Mouse (Mus musculus): Measurements from ENCODE around the gene Vsnl1. TPM values are rescaled to one million over a fixed set of nuclear protein-coding genes. Genes with fewer than 3 reads are reported as not detected.

The Vsnl1 gene
- polyA plus RNA-seq, 1 experiment from 2014 or later, result 12.8 TPM

DNA sequence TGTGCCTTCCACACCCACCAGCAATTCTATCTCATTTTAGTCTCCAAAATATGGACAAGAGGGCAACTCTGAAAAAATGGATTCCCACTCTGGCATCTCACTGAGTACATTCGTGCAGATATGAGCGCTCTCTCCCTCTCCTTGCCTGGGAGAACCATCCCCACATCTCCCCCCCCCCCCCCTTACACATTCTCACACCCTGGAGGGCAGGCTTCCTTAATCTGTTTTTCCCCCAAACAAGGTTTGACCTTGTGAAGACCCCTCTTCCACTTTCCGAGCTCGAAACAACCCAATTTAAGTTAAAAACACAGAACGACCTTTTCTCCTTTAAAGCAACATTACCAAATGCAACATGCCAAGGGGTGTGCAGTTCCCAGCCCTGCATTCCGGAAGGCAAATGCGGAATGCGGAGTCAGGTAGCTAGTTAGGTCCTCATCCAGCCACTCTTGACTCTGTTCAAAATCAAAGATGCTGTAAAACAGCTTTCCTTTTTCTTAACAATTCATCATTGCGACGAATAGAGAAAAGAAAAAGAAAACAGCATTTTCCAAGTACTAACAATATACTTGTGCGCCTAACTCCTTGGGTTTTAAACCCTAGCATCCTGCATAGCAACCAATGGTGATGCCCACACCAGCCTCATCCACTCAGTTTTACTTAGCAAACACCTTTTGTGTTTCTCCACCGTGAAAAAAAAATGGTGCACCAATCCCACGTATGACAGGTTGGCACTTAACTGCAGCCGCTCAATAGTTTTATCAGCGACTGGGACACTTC lies 979 bp downstream of the Vsnl1 start:
- H3K36me3 ChIP-seq (ENCODE audit: control insufficient read depth, insufficient read depth, low read length), result no peaks in the 10 kb centered on the region
- peaks cover 5% of the 10 kb centered on the region; the same call in 1 of the 2 replicates for H3K4me1 ChIP-seq (ENCODE audit: control insufficient read depth, insufficient read depth, low read length)
- H3K9ac ChIP-seq (ENCODE audit: low read length), result peak overlapping the region; percentile 59
- no peak for ATAC-seq
- peak overlapping the region; percentile 87 for H3K4me2 ChIP-seq (ENCODE audit: low read length)
- no peaks in the 10 kb centered on the region for H3K27me3 ChIP-seq (replicated peaks; ENCODE audit: control insufficient read depth, insufficient read depth, low read length)
- 9% methylated on average over 15 of the region's 15 CpGs for WGBS
- no peak overlapping the region for H3K27ac ChIP-seq (ENCODE audit: low read depth, low read length)
- H3K9me3 ChIP-seq (replicated peaks; ENCODE audit: control insufficient read depth, low read length), result no peaks in the 10 kb centered on the region
- H3K4me3 ChIP-seq (ENCODE audit: low read depth, low read length), result peak overlapping the region; percentile 40
- peak; percentile 24 for DNase-seq (ENCODE audit: low spot score)

DNA sequence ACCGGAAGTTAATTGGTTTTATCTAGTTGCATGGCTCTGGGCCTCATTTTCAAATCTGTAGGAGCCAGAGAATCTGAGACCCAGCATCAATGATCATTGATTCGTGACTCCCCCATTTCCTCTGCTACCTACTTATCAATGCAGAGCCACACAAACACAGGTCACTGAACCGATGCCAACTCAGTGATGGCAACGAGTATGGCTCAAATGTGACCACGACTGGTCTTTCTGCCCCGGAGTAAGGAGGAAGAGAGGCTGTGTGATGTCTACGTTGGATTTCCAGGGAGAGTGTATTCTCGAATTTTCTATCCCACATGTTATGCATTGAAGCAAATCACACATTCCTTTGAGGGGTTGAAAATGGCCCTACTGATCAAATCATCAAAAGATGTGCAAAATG lies 2.0 kb downstream of the Vsnl1 start:
- Histone ChIP-seq H3K4me3 (ENCODE audit: low read depth, low read length) (no peak overlapping the region), H3K4me1 (ENCODE audit: control insufficient read depth, insufficient read depth, low read length) (peaks cover 5% of the 10 kb centered on the region; the same call in 1 of the 2 replicates), H3K9me3 (replicated peaks; ENCODE audit: control insufficient read depth, low read length) (no peaks in the 10 kb centered on the region), H3K27me3 (replicated peaks; ENCODE audit: control insufficient read depth, insufficient read depth, low read length) (no peaks in the 10 kb centered on the region), H3K4me2 (ENCODE audit: low read length) (no peak overlapping the region), H3K36me3 (ENCODE audit: control insufficient read depth, insufficient read depth, low read length) (no peaks in the 10 kb centered on the region), H3K27ac (ENCODE audit: low read depth, low read length) (no peak overlapping the region), H3K9ac (ENCODE audit: low read length) (no peak overlapping the region)
- no peak for DNase-seq (ENCODE audit: low spot score)
- no peak for ATAC-seq
- WGBS, result 82% methylated on average over 8 of the region's 8 CpGs

- H3K9me3 ChIP-seq (replicated peaks; ENCODE audit: control insufficient read depth, low read length), result no peaks in the 10 kb centered on the region
- 56% methylated on average over 1 of the region's 1 CpGs for WGBS
- ATAC-seq (no peak), DNase-seq (ENCODE audit: low spot score) (no peak)
- H3K4me3 ChIP-seq (ENCODE audit: low read depth, low read length), result no peak overlapping the region
- H3K9ac ChIP-seq (ENCODE audit: low read length), result 0 out of 2 replicates have a peak overlapping the region, but pooled peaks have one; percentile 35
- H3K27me3 ChIP-seq (replicated peaks; ENCODE audit: control insufficient read depth, insufficient read depth, low read length), result no peaks in the 10 kb centered on the region
- H3K36me3 ChIP-seq (ENCODE audit: control insufficient read depth, insufficient read depth, low read length), result no peaks in the 10 kb centered on the region
- no peak overlapping the region for H3K4me2 ChIP-seq (ENCODE audit: low read length)
- H3K27ac ChIP-seq (ENCODE audit: low read depth, low read length), result no peak overlapping the region
- H3K4me1 ChIP-seq (ENCODE audit: control insufficient read depth, insufficient read depth, low read length), result peaks cover 5% of the 10 kb centered on the region; the same call in 1 of the 2 replicates
These were observed 2.7 kb downstream of the Vsnl1 start for GRCm38 (mm10) chr12:11433716-11434115.

DNA sequence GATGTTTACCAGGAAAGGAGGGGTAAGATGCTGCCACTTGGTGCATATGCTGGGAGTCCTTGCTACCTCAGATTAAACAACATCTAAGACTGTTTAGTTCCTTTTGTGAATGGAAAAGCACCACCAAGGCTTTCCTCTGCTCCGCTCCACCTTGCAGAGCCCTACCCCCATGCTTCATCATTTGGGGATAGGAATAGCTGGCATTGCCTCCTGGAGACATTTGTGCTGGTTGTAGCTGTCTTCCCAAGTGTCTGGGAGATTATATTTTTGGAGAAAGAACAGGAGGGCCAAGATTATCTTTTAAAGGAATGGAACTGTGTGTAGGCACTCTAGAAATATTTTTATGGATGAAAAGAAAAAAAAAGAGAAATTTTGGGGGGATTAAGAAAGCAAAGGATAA lies 3.3 kb downstream of the Vsnl1 start:
- no peak overlapping the region for H3K27ac ChIP-seq (ENCODE audit: low read depth, low read length)
- H3K4me1 ChIP-seq (ENCODE audit: control insufficient read depth, insufficient read depth, low read length), result peaks cover 5% of the 10 kb centered on the region; the same call in 1 of the 2 replicates
- H3K27me3 ChIP-seq (replicated peaks; ENCODE audit: control insufficient read depth, insufficient read depth, low read length), result no peaks in the 10 kb centered on the region
- H3K9me3 ChIP-seq (replicated peaks; ENCODE audit: control insufficient read depth, low read length), result no peaks in the 10 kb centered on the region
- H3K9ac ChIP-seq (ENCODE audit: low read length), result no peak overlapping the region
- H3K4me3 ChIP-seq (ENCODE audit: low read depth, low read length), result no peak overlapping the region
- 92% methylated on average over 1 of the region's 1 CpGs for WGBS
- H3K4me2 ChIP-seq (ENCODE audit: low read length), result no peak overlapping the region
- DNase-seq (ENCODE audit: low spot score) (no peak), ATAC-seq (no peak)
- H3K36me3 ChIP-seq (ENCODE audit: control insufficient read depth, insufficient read depth, low read length), result no peaks in the 10 kb centered on the region

DNA sequence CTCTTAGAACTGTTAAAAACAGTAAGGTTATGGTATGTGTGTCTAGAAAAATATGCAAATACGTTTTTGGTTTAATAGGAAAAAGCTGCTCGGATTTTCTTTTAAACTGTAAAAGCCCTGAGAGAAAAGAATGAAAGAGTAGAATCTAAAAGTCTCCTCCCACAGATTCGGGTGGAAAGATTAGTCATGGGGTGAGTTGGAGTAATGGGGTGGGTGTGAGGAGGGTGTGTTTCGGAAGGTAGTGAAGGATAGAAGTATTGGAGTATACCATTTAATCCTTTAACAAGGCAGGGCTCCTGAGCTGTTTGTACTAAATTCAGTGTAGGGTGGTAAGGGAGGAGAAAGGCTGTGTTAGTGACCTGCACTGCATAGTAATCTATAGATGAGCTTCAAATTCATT lies 9.0 kb downstream of the Vsnl1 start:
- H3K27ac ChIP-seq (ENCODE audit: low read depth, low read length), result no peak overlapping the region
- no peaks in the 10 kb centered on the region for H3K36me3 ChIP-seq (ENCODE audit: control insufficient read depth, insufficient read depth, low read length)
- no peak overlapping the region for H3K4me3 ChIP-seq (ENCODE audit: low read depth, low read length)
- H3K9me3 ChIP-seq (replicated peaks; ENCODE audit: control insufficient read depth, low read length), result no peaks in the 10 kb centered on the region
- H3K4me1 ChIP-seq (ENCODE audit: control insufficient read depth, insufficient read depth, low read length), result no peaks in the 10 kb centered on the region
- DNase-seq (ENCODE audit: low spot score), result no peak
- 77% methylated on average over 4 of the region's 4 CpGs for WGBS
- ATAC-seq, result no peak
- no peaks in the 10 kb centered on the region for H3K27me3 ChIP-seq (replicated peaks; ENCODE audit: control insufficient read depth, insufficient read depth, low read length)
- H3K4me2 ChIP-seq (ENCODE audit: low read length), result no peak overlapping the region
- H3K9ac ChIP-seq (ENCODE audit: low read length), result no peak overlapping the region

DNA sequence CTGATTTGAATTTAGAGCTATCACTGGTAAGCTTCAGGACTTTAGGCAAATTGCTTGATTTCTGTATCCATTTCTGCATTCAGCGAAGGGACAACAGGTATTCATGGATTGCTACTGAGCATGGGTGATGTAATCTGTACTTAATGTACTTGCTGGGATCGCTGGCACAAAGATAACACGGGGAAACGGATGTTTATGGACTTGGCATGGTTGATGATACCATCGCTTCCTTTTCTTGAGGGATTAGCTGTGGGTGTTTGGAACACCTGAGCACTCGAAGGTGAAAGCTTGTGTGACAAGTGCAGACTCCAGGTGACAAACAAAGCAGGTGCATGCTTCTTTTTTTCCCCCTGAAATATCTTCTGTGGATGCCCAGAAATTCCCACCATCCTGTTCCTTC lies 18.3 kb downstream of the Vsnl1 start:
- no peak overlapping the region for H3K27ac ChIP-seq (ENCODE audit: low read depth, low read length)
- H3K4me3 ChIP-seq (ENCODE audit: low read depth, low read length), result no peak overlapping the region
- no peak overlapping the region for H3K4me2 ChIP-seq (ENCODE audit: low read length)
- DNase-seq (ENCODE audit: low spot score) (no peak), ATAC-seq (no peak)
- no peaks in the 10 kb centered on the region for H3K36me3 ChIP-seq (ENCODE audit: control insufficient read depth, insufficient read depth, low read length)
- no peaks in the 10 kb centered on the region for H3K9me3 ChIP-seq (replicated peaks; ENCODE audit: control insufficient read depth, low read length)
- 89% methylated on average over 6 of the region's 6 CpGs for WGBS
- H3K9ac ChIP-seq (ENCODE audit: low read length), result no peak overlapping the region
- no peaks in the 10 kb centered on the region for H3K4me1 ChIP-seq (ENCODE audit: control insufficient read depth, insufficient read depth, low read length)
- H3K27me3 ChIP-seq (replicated peaks; ENCODE audit: control insufficient read depth, insufficient read depth, low read length), result no peaks in the 10 kb centered on the region

DNA sequence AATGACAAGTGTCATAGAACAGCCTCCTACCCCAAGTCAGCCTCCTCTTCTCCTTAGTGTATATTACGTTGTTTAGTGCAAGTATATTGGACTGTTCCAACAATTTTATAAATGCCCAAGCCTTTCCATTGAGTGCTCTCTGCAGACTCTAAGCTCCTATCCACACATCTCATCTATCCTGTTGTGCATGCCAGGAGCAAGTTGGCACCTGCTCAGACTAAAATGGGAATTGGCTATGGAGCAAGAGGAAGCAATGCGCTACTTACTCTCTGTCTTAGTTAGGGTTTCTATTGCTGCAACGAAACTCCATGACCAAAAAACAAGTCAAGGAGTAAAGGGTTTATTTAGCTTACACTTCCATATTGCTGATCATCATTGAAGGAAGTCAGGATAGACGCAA lies 28.7 kb downstream of the Vsnl1 start:
- Histone ChIP-seq H3K36me3 (ENCODE audit: control insufficient read depth, insufficient read depth, low read length) (no peaks in the 10 kb centered on the region), H3K27ac (ENCODE audit: low read depth, low read length) (no peak overlapping the region), H3K4me3 (ENCODE audit: low read depth, low read length) (no peak overlapping the region), H3K9me3 (replicated peaks; ENCODE audit: control insufficient read depth, low read length) (no peaks in the 10 kb centered on the region), H3K4me2 (ENCODE audit: low read length) (no peak overlapping the region), H3K9ac (ENCODE audit: low read length) (no peak overlapping the region), H3K4me1 (ENCODE audit: control insufficient read depth, insufficient read depth, low read length) (no peaks in the 10 kb centered on the region), H3K27me3 (replicated peaks; ENCODE audit: control insufficient read depth, insufficient read depth, low read length) (no peaks in the 10 kb centered on the region)
- ATAC-seq, result no peak
- DNase-seq (ENCODE audit: low spot score), result no peak
- 89% methylated on average over 4 of the region's 4 CpGs for WGBS

GRCm38 (mm10) chr12:11398791-11399190 lies 37.6 kb downstream of the Vsnl1 start:
- no peaks in the 10 kb centered on the region for H3K9me3 ChIP-seq (replicated peaks; ENCODE audit: control insufficient read depth, low read length)
- H3K9ac ChIP-seq (ENCODE audit: low read length), result no peak overlapping the region
- ATAC-seq, result no peak
- no peaks in the 10 kb centered on the region for H3K4me1 ChIP-seq (ENCODE audit: control insufficient read depth, insufficient read depth, low read length)
- no peak overlapping the region for H3K4me3 ChIP-seq (ENCODE audit: low read depth, low read length)
- H3K27me3 ChIP-seq (replicated peaks; ENCODE audit: control insufficient read depth, insufficient read depth, low read length), result no peaks in the 10 kb centered on the region
- DNase-seq (ENCODE audit: low spot score), result no peak
- H3K36me3 ChIP-seq (ENCODE audit: control insufficient read depth, insufficient read depth, low read length), result no peaks in the 10 kb centered on the region
- no peak overlapping the region for H3K4me2 ChIP-seq (ENCODE audit: low read length)
- 96% methylated on average over 6 of the region's 6 CpGs for WGBS
- H3K27ac ChIP-seq (ENCODE audit: low read depth, low read length), result no peak overlapping the region

DNA sequence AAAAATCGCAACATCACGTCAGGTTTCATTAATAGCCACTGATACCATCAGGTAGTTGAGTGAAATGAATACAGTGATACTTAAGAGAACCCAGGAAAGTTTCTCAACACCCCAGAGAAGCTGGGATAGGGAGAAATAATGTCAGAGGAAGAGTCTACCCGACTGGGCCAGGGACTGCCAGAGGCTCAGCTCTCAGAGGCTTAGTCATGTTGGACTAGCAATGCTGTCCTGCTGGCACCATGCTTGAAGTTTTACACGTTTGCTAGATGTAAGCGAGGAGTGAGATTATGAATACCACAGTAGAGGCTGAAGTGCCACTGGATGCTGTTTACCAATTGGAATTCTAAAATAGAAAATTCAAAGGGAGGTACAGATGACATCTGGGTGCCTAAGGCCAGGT lies 39.4 kb downstream of the Vsnl1 start:
- no peaks in the 10 kb centered on the region for H3K36me3 ChIP-seq (ENCODE audit: control insufficient read depth, insufficient read depth, low read length)
- DNase-seq (ENCODE audit: low spot score) (no peak), ATAC-seq (no peak)
- H3K9ac ChIP-seq (ENCODE audit: low read length), result no peak overlapping the region
- no peak overlapping the region for H3K4me2 ChIP-seq (ENCODE audit: low read length)
- H3K27ac ChIP-seq (ENCODE audit: low read depth, low read length), result no peak overlapping the region
- no peak overlapping the region for H3K4me3 ChIP-seq (ENCODE audit: low read depth, low read length)
- no peaks in the 10 kb centered on the region for H3K9me3 ChIP-seq (replicated peaks; ENCODE audit: control insufficient read depth, low read length)
- 86% methylated on average over 5 of the region's 5 CpGs for whole genome bisulfite sequencing
- no peaks in the 10 kb centered on the region for H3K4me1 ChIP-seq (ENCODE audit: control insufficient read depth, insufficient read depth, low read length)
- no peaks in the 10 kb centered on the region for H3K27me3 ChIP-seq (replicated peaks; ENCODE audit: control insufficient read depth, insufficient read depth, low read length)
